Mouse (Mus musculus): ENCODE results near the gene Sgpp2.

GRCm38 (mm10) chr1:78312917-78313316 is 2.8 kb downstream of the Sgpp2 start:
- TF ChIP-seq CTCF (IDR thresholded peaks at IDR 0.05; ENCODE audit: low read depth) (no peak), EP300 (optimal IDR thresholded peaks at IDR 0.05) (no peak)

Data from stomach, postnatal 0 days (tissue).